Mouse (Mus musculus) CH12F3 (cell line): ENCODE measurements at regions not wholly inside any gene's neighbourhood (a gene's known extent, or its start where the extent isn't known, plus 50 kb on each side); places are given as distances from the start of the nearest gene placed in this dataset.
"Not testable (repeated sequence)": the region's sequence is repeated elsewhere in the genome, so short reads cannot be mapped to it uniquely, and the experiment has no call there.

Experiments used
- in situ Hi-C: fragments of 300-500 bp; cut with MboI; formaldehyde crosslinking; loops from 2 replicates; pipeline ENCODE4 v1.14.3; 2020; ENCODE audit warnings: low sequenced_read_pairs

- in situ Hi-C loops: loop anchor here (10.0 kb wide), 1 partner anchor 223 kb away; no protein-coding TSS in a partner anchor
Observed at GRCm38 (mm10) chr14:33691690-33692089, 102.7 kb downstream of the Ptpn20 start.

- in situ Hi-C loops: loop anchor here (10.0 kb wide), 1 partner anchor 221 kb away; no protein-coding TSS in a partner anchor
Observed at GRCm38 (mm10) chr14:33694224-33694623, 105.2 kb downstream of the Ptpn20 start.

GRCm38 (mm10) chr14:33695362-33695982 lies 106.5 kb downstream of the Ptpn20 start:
- in situ Hi-C loops: loop anchor here (10.0 kb wide), 1 partner anchor 219 kb away; no protein-coding TSS in a partner anchor

- in situ Hi-C loops: loop anchor here (10.0 kb wide), 1 partner anchor 218 kb away; no protein-coding TSS in a partner anchor
Observed at GRCm38 (mm10) chr14:33696817-33697216, 107.8 kb downstream of the Ptpn20 start.

- in situ Hi-C loops: loop anchor here (10.0 kb wide), 1 partner anchor 215 kb away; no protein-coding TSS in a partner anchor
Observed at GRCm38 (mm10) chr14:33699777-33700438, 110.9 kb downstream of the Ptpn20 start.

- in situ Hi-C loops: no loop called here
Observed at GRCm38 (mm10) chr14:33707661-33708297, 118.8 kb downstream of the Ptpn20 start.

- in situ Hi-C loops: no loop called here
Observed at GRCm38 (mm10) chr14:33708298-33708665, 119.3 kb downstream of the Ptpn20 start.

GRCm38 (mm10) chr14:33712458-33712857 lies 123.5 kb downstream of the Ptpn20 start:
- in situ Hi-C loops: no loop called here

GRCm38 (mm10) chr14:33719651-33720050 lies 130.6 kb downstream of the Ptpn20 start:
- in situ Hi-C loops: no loop called here

- in situ Hi-C loops: not testable (repeated sequence)
Observed at GRCm38 (mm10) chr14:33722379-33723145, 133.6 kb downstream of the Ptpn20 start.

- in situ Hi-C loops: no loop called here
Observed at GRCm38 (mm10) chr14:33726500-33726899, 137.5 kb downstream of the Ptpn20 start.

GRCm38 (mm10) chr14:33729115-33729884 lies 140.3 kb downstream of the Ptpn20 start:
- in situ Hi-C loops: no loop called here

GRCm38 (mm10) chr14:33732698-33733097 lies 143.7 kb downstream of the Ptpn20 start:
- in situ Hi-C loops: no loop called here

- in situ Hi-C loops: no loop called here
Observed at GRCm38 (mm10) chr14:33734446-33735043, 145.5 kb downstream of the Ptpn20 start.

GRCm38 (mm10) chr14:33735653-33736052 lies 146.6 kb downstream of the Ptpn20 start:
- in situ Hi-C loops: no loop called here

- in situ Hi-C loops: no loop called here
Observed at GRCm38 (mm10) chr14:33746181-33746580, 157.2 kb downstream of the Ptpn20 start.

GRCm38 (mm10) chr14:33759656-33760055 lies 163.7 kb upstream of the Gdf10 start:
- in situ Hi-C loops: no loop called here

GRCm38 (mm10) chr14:33763641-33764046 lies 159.7 kb upstream of the Gdf10 start:
- in situ Hi-C loops: no loop called here

GRCm38 (mm10) chr14:33765767-33766166 lies 157.6 kb upstream of the Gdf10 start:
- in situ Hi-C loops: no loop called here

- in situ Hi-C loops: no loop called here
Observed at GRCm38 (mm10) chr14:33772374-33772773, 151.0 kb upstream of the Gdf10 start.
